Mouse (Mus musculus): ENCODE measurements around the gene Fbxo46.

Fbxo46 gene

DNA sequence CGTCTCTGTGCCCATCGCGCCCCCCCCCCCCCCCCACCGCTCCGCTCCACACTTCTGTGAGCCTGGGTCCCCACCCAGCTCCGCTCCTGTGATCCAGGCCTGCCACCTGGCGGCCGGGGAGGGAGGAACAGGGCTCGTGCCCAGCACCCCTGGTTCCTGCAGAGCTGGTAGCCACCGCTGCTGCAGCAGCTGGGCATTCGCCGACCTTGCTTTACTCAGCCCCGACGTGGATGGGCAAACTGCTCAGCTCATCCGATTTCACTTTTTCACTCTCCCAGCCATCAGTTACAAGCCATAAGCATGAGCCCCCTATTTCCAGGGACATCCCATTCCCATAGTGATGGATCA lies 26.5 kb upstream of the Fbxo46 start:
- DNase-seq (ENCODE audit: extremely low spot score): peak; percentile 89

DNA sequence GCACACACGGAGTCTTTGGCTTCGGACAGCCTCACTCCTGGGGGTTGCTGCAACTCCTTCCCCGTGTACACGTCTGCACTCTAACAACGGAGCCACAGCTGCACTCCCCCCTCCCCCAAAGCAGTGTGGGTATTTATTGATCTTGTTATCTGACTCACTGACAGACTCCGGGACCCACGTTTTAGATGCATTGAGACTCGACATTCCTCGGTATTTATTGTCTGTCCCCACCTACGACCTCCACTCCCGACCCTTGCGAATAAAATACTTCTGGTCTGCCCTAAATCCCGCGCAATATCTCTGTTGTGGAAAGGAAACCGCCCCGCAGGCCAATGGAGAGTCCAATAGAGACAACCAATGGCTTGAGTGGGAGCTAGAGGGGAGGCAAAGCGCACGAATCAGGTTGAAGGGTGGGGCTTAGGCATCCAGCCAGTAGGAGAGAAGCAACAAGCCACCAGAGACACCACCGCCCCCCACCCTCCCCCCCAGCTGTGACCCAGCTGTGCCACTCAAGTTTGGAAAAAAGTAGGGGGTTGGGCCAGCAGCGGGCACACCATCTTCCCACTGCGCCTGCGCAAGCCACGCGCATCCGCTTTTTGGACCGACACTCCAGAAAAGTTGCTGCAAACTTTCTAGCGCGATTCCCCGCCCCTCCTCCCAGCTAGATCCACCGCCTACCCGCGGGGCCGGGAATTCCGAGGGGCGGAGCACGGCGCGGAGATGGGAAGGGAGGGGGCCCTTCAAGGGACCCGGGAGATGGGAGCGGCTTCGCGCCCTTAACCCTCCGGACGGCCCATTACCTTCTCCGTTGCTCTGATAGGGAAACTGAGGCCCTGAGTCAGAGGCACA lies 25.9 kb upstream of the Fbxo46 start:
- DNase-seq (ENCODE audit: extremely low spot score): peak; percentile 99

DNA sequence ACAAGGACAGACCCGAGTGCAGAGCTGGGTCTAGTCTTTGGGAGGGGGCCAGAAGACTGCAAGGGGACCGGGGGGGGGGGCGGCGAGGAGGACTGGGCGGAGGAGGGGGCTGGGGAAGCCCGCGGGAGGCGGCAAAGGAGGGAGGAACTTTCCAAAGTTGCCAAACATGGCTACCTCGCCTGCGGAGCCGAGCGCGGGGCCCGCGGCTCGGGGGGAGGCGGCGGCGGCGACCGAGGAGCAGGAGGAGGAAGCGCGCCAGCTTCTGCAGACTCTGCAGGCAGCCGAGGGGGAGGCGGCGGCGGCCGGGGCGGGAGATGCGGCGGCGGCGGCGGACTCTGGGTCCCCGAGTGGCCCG lies 25.2 kb upstream of the Fbxo46 start, which contains the start of gene Six5:
Gene Six5 (plus strand): TSS at position 124 of the 355 bp plus-strand sequence.
- DNase-seq (ENCODE audit: extremely low spot score): no peak

DNA sequence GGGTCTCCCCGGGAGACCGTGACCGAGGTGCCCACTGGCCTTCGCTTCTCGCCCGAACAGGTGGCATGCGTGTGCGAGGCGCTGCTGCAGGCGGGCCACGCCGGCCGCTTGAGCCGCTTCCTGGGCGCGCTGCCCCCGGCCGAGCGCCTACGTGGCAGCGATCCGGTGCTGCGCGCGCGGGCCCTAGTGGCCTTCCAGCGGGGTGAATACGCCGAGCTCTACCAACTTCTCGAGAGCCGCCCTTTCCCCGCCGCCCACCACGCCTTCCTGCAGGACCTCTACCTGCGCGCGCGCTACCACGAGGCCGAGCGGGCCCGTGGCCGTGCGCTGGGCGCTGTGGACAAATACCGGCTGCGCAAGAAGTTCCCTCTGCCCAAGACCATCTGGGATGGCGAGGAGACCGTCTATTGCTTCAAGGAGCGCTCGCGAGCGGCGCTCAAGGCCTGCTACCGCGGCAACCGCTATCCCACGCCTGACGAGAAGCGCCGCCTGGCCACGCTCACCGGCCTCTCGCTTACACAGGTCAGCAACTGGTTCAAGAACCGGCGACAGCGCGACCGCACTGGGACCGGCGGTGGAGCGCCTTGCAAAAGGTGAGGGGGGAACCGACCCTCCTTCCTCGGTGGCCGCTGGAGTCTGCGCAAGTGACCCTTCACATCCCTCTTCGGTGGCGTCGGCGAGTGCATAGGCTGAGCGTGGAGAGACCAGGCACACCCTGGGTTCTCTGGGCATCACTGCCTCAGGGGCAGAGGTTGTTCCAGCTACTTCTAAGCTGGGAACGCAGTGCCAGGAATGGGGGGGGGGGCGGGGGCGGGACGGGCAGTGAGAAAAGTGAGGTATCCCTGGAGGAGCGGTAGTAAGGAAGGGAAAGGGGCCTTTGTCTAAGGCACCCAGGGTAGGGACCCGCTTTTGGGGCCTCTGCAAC lies 24.6 kb upstream of the Fbxo46 start:
- DNase-seq (ENCODE audit: extremely low spot score): peak; percentile 63

DNA sequence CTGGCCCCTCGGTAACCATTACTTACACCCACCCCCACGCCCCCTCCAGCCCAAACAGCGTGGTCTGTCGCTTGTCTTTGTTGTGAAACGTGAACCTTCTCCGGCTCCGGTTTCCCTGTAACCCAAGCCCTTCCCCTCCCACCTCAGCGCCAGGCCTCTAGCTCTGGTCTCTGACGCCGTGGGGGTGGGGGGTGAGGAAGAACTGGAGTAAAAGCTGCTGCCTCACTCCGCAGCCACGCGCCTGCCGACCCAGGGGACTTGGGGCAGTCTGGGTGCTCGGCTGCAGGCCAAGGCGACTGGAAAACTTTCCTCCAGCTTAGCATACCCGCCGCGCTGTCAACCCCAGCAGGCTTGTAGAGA lies 23.9 kb upstream of the Fbxo46 start:
- DNase-seq (ENCODE audit: extremely low spot score): peak; percentile 86

DNA sequence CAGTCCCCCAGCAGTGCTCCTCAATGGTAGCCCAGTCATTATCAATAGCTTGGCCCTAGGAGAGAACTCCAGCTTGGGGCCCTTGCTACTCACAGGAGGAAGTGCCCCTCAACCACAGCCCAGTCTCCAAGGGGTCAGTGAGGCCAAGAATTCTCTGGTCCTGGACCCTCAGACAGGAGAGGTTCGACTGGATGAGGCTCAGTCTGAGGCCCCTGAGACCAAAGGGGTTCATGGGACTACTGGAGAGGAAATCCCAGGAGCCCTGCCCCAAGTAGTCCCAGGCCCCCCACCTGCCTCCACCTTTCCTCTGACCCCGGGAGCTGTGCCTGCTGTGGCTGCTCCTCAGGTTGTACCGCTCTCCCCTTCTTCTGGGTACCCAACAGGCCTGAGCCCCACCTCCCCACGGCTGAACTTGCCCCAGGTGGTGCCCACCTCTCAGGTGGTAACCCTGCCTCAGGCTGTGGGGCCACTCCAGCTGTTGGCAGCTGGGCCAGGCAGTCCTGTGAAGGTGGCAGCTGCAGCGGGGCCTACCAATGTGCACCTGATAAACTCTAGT lies 23.2 kb upstream of the Fbxo46 start:
- DNase-seq (ENCODE audit: extremely low spot score): no peak

DNA sequence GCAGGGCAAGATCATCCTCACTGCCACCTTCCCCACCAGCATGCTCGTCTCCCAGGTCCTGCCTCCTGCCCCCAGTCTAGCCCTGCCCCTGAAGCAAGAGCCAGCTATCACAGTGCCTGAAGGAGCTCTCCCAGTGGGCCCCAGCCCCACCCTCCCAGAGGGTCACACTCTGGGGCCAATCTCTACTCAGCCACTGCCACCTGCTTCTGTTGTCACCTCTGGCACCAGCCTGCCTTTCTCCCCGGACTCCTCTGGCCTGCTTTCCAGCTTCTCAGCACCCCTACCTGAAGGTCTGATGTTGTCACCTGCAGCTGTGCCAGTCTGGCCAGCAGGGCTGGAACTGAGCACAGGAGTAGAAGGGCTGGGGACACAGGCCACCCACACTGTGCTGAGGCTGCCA lies 22.4 kb upstream of the Fbxo46 start:
- DNase-seq (ENCODE audit: extremely low spot score): no peak

- no peak for DNase-seq (ENCODE audit: extremely low spot score)
Measured at GRCm38 (mm10) chr7:19097863-19098262, 21.8 kb upstream of the Fbxo46 start.

GRCm38 (mm10) chr7:19098811-19099210 lies 20.8 kb upstream of the Fbxo46 start:
- DNase-seq (ENCODE audit: extremely low spot score): no peak

GRCm38 (mm10) chr7:19100290-19100689 lies 19.4 kb upstream of the Fbxo46 start:
- no peak for DNase-seq (ENCODE audit: extremely low spot score)

DNA sequence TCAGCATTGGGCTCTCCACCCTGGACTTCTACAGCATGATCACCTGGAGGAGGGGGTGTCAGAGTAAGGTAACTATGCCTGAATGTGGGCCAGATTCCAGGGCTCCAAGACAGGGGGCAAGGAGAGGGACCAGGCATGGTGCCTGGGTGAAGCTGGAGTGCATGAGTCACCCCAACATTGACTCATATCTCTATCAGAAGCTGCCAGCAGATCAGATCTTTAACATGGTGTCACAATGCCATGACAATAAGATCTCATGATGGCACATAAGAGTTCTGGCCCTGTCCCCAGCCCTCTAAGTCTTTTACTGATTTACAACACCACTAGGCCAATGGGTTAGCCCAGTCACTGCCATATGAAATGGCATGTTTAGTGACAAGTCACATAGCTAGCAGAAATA lies 15.9 kb upstream of the Fbxo46 start:
- DNase-seq (ENCODE audit: extremely low spot score): no peak

GRCm38 (mm10) chr7:19104486-19104885 lies 15.2 kb upstream of the Fbxo46 start:
- no peak for DNase-seq (ENCODE audit: extremely low spot score)

DNA sequence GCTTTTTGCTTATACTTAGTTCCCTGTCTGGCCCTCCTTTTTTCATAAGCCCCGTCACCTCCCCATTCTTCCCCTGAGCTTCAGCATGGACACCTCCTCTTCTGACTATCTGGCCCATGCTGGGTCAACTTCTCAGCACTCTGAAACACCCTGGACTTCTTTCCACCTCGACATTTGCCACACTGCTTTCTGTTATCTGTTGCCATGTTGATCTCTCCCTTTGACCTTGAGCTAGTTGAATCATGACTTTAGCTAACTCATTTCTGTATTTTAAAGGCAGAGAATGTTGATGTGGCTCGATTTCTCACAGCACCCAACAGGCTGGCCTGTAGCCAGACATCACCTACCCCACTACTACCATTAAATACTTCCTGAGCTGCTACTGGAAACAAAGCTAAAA lies 12.2 kb upstream of the Fbxo46 start:
- no peak for DNase-seq (ENCODE audit: extremely low spot score)

DNA sequence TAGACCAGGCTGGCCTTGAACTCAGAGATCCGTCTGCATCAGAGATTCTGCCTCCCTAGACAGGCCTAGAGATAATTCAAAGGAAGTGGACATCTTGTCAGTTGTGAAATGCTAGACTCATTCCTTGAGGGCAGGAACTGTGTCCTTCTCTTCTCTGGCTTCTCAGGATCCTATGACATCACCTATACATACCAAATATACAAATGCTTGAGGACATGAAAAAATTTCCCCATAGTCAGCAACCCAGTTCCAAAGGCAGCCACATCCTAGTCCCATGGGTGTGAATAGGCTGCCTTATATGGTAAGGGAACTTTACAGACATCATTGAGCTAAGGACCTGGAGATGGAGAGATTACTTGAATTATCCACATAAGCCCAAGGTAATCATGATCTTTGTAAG lies 10.1 kb upstream of the Fbxo46 start:
- DNase-seq (ENCODE audit: extremely low spot score): no peak

GRCm38 (mm10) chr7:19118028-19118771 lies 1.5 kb upstream of the Fbxo46 start, which contains the start of gene Gm4969:
Gene Gm4969, minus strand, starts transcription at chr7:19118368.
- DNase-seq (ENCODE audit: extremely low spot score): peak; percentile 75

- no peak for DNase-seq (ENCODE audit: extremely low spot score)
Measured at GRCm38 (mm10) chr7:19119083-19119482, 576 bp upstream of the Fbxo46 start.

DNA sequence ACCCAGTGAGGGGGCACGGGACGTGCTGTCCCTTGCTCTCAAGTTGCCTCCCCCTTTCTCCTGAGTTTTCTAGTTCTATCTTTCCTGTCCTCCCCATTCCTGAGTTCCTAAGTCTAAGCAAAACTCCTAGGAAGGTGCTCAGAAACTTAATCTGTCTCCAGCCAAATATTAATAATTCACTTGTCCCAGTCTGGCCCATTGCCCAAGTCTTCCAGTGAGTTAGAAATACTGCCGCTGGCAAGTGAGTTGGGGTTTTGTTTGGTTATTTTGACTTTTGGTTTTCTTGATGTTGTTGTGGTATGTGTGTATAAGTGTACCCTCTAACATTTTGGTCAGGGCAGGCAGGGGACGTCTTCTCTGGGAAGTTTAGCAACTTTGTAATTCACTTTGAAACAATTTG lies 2.0 kb downstream of the Fbxo46 start:
- DNase-seq (ENCODE audit: extremely low spot score): no peak

DNA sequence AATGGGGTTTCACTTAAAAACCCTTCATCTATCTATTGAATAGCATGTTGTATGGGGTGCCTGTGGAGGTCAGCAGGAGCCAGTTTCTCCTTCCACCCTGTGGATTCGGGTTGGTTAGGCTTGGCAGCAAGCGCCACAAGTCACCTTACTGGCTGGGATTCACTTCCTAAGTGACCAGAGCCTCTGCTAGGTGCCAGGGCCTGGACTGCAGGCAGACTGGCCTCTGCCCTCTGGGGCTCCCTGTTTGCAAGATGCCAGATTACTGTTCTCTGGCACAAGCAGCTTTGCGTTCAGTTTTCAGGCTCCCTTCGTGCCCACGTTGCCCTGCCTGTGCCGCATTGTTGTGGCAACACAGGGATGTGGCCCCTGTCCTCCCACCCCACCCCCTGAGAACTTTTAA lies 5.1 kb downstream of the Fbxo46 start:
- DNase-seq (ENCODE audit: extremely low spot score): no peak

- DNase-seq (ENCODE audit: extremely low spot score): no peak
Measured at GRCm38 (mm10) chr7:19127744-19128143, 8.1 kb downstream of the Fbxo46 start.

GRCm38 (mm10) chr7:19129396-19129795 lies 9.7 kb downstream of the Fbxo46 start:
- DNase-seq (ENCODE audit: extremely low spot score): no peak

DNA sequence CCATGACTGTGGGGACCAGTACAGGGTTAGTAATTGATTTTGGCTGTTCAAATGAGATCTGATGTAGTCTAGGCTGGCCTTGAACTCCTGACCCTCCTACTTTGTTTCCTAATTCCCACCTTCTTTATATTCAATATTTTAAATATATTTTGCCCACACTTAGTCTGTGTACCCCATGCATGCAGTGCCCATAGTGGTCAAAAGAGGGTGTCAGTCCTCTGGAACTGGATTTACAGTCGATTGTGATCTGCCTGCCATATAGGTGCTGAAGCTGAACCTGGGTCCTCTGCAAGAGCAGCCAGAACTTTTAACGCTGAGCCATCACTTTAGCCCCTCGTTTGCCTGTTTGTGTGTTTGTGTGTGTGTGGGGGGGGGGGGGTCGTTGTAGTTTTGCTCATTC lies 11.0 kb downstream of the Fbxo46 start:
- DNase-seq (ENCODE audit: extremely low spot score): no peak

DNA sequence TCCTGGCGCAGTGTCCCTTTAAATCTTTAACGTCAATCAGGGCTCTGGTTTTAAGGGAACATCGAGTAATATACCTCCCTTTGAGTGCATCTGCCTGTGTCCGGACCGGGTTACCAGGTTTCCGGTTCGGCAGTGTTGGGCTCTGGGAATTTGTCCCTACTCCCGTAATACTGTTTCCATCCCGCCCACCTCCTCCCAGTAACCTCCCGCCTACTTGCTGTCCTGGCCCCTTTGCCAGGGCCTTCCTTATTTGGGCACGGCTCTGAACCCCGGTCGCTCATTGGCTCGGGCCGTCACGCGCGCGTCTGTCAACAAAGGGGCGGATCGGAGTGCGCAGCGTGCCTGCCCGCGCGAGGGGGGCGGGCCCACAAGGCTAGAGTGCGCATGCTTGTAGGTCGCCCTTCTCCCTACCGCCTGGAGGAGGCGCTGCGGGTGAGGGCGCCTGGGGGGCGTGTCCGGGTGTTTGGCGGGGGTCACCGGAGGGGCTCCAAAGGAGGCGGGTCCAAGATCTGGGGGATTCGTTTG lies 11.7 kb downstream of the Fbxo46 start:
- DNase-seq (ENCODE audit: extremely low spot score): peak; percentile 97

Data from embryo, embryonic 9.5 days (tissue).